Mouse (Mus musculus) gonadal fat pad, adult 2 months (tissue): ENCODE results near the gene Actn1. TPM values are rescaled to one million over a fixed set of nuclear protein-coding genes. Genes with fewer than 3 reads are reported as not detected.

Experiments used
- DNase-seq: peaks from one replicate; pipeline ENCODE4 v3.0.0-alpha.2; 2012; ENCODE audit warnings: low read depth
- polyA plus RNA-seq: library from polyadenylated mRNA; depleted of rRNA; stranded (reverse); fragments of >200 nt; gene quantifications from 2 replicates; pipeline ENCODE4 v1.2.3, GENCODE M21; 2012

Gene Actn1
- polyA plus RNA-seq, 1 experiment, result 57.6 TPM

DNA sequence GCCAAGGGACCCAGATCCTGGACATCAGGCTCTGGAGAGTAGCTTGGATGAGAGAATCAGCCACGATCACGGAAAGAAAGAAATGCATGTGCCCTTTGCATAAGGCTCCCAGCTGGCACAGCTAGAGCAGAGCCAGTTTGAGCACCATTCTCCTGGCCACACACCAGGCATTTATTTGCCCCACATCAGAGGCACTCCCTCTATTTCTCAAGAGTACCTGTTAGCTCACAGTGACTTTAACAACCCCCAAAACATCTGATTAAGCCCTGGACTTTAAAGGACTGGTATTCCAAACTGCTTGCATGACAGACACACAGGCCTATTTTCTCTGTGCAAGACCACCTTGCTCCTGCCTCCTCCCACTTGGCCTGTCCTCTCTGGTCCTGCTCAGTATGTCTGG lies 78.3 kb downstream of the Actn1 start:
- DNase-seq, result no peak

DNA sequence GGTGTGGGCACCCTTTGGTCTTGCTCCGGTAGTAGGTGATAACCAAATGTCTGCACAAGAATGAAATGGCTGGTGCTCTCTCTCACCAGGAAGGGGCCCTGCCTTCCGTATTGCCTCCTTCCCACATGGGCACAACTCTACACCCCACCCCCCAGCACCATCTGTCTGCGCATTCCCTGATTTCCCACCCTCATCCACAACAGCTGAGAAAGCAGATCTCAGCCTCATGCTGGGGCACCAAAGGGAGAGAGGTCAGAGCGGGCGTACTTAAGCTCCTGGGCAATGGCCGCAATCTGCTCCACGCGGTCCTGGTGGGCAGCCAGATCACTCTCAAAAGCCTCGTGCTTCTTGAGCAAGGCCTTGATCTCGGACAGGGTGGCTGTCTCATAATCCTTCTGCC lies 82.1 kb downstream of the Actn1 start:
- no peak for DNase-seq

DNA sequence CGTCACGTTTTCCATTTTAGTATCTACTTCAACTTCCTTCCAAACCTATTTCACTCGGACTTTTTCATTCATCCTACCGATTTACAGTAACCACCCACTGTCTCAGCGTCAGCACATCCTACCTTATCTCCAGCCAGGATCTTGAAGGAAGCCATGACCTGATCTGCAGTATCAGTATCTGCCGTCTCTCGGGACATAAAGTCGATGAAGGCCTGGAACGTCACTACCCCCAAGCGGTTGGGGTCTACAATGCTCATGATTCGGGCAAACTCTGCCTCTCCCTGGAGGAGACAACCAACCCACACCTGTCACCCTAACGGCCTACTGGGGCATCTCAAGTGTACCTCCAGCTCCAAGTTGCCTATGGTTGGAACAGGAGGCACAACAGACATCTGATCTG lies 91.4 kb downstream of the Actn1 start:
- no peak for DNase-seq

DNA sequence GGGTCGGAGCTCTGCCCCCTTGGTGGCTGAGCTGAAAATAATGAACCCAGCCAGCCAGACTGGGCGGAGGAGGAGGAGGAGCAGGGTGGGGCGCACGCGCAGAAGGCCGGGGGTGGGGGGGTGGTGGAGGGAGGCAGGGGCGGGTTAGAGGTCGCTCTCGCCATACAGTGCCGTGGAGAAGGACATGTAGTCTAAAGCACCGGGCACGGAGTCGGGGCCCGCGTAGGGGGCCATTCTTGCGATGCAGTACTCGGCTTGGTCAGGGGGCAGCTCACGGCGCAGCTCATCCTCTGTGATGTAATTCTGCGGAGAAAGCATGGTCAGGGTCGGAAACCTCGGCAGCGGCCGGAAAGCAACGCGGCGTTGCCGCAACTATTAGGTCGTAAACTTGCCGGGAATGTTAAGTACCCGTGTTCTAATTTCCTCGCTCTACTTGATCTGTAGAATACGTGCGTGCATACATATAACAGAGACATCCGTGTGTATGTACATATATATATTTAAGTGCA lies 91.9 kb downstream of the Actn1 start:
- DNase-seq, result no peak

DNA sequence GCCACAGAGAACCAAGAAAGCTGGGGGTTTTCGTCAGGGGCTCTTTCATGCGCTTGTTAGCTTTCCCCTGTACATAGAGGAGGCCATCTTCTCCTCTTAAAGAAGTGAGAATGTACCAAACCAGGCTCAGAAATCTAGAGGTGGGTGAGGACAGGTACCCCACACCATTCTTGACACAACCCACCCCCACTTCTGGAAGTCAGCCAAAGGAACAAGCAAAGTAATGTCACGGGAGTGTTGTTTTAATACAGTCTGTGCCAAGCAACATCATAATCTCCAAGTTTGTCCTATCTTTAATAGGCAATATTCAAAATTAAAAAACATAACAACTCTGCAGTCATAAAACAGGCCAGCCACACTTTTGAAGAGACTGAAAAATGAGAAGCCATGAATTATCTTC lies 92.8 kb downstream of the Actn1 start:
- DNase-seq, result no peak

DNA sequence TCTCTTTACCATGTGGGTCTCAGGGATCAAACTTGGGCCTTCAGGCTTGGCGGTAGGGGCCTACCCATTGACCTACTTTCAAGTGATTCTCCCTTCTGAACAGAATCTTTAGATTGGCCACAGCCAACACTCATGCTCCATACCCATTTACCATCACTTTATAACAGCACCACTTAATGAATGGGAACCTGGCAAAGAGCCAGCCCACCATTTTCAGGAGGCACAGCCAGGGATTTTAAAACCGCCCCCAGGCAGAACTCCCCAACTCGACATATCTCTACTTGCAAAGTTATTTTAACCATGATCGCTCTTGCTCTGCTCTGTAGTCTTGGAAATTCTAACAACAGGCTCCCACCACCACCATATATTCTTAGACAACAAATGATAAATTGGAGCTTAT lies 93.5 kb downstream of the Actn1 start:
- no peak for DNase-seq

GRCm38 (mm10) chr12:80164526-80164925 lies 95.6 kb downstream of the Actn1 start:
- DNase-seq, result no peak

DNA sequence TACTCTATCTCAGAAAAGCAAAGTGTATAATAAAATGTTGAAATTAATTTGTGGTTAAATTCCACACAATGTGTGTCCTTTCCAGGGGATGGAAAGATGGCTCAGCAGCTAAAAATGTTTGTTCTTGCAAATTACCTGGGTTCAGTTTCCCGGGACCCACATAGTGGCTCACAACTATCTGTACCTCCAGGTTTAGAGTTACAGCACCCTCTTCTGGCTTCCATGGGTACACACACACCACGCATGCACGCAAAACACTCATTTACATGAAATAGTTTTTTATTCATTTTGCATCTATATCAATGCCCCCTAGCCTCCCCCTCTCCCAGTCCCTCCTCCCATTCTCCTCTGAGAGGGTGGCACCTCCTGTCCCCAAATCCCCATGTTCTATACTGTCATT lies 97.7 kb downstream of the Actn1 start:
- no peak for DNase-seq

DNA sequence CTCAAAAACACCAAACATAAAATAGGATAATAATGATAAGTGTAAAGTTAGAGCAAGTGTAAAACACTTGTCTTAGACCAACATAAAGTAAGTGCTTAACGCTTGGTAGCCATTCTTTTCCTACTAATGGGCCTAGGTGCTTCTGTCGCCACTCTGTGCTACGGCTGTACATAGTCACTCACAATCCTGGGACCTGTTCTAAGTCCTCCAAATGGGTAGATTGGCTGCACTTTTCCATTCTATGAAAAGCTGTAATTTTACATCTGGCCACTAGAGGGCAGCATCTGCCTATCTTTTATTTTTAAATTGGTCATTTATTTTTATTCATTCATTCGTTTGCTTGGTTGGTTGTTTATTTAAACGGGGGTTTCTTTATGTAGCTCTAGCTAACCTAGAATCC lies 102.5 kb downstream of the Actn1 start:
- DNase-seq, result no peak

- DNase-seq, result no peak
These were observed 106.4 kb downstream of the Actn1 start for GRCm38 (mm10) chr12:80153687-80154326.

GRCm38 (mm10) chr12:80153078-80153477 lies 107.1 kb downstream of the Actn1 start:
- no peak for DNase-seq

GRCm38 (mm10) chr12:80151821-80152220 lies 108.3 kb downstream of the Actn1 start:
- no peak for DNase-seq

- no peak for DNase-seq
These were observed 109.5 kb downstream of the Actn1 start for GRCm38 (mm10) chr12:80150624-80151023.

DNA sequence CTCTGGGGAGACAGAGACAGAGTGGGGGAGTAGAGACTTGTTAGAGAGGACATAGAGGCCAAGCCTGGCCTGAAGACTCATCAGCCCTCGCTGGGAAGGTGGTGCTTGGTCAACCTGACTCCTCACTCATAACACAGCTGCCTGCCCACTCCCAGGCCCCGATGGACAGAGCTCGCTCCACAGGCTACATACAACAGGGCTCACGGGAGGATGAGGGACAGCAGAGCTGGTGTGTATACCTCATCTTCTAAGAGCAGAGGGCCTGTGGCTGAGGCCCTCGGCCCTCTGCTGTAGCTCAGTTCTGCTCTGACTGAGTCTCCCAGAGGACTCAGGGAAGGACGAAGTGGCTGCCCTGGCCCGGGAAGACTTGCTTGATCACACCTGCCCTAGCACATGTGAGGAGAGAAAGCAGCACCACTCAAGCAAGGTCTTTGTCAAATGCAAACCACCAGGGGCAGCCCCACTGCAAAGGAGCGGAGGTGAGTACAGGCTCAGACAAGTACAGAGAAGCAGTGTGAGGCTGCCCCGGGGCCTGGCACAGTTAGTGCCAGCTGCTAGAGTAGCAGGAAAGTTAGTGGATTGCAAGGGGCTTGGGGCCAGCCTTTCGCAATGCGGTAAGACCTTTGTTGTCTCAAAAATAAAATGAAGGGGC lies 112.5 kb downstream of the Actn1 start:
- no peak for DNase-seq

DNA sequence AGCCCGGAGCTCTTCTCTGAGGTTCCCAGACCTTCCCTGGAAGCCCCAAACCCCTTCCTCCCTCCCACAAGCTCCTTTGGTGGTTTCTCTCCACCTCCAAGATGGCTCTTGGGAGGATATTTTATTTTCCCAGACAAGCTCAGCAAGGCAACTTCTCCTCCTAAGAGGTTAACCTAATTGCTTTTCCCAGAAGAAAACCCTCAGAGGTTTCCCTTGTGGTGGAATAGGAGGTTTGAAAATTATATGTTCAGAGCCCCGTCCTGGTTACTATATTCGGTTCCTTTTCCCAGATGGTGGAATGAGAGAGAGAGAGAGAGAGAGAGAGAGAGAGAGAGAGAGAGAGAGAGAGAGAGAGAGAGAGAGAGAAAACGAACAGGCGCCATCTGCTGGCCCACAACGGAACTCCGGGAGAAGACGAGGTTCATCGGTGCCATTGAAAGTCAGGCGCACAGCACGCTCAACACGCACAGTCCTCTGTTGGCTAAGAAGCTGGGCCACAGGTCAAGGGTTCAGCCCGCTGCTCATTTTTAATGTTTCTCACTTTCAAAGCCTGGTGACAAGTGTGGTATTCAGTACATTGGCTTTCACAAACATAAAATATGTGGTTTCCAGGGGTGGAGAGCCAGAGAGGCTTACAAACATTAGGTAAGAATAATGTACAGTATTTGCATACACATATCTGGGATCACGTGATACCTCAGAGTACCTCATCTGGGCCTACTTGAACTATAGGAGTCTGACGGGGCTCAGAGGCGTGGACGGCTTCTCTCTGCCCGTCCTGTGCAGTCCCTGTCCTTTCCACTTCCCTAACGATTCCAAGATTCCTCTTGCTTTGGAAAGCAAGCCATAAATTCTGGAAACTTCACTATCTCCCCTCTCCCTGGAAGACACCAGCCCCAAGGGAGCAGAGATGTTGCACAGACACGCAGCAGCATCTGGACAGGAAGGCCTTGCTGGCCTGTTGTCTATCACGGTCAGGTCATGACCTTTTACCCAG lies 113.6 kb downstream of the Actn1 start:
- DNase-seq, result no peak

GRCm38 (mm10) chr12:80145365-80145764 lies 114.8 kb downstream of the Actn1 start:
- no peak for DNase-seq

DNA sequence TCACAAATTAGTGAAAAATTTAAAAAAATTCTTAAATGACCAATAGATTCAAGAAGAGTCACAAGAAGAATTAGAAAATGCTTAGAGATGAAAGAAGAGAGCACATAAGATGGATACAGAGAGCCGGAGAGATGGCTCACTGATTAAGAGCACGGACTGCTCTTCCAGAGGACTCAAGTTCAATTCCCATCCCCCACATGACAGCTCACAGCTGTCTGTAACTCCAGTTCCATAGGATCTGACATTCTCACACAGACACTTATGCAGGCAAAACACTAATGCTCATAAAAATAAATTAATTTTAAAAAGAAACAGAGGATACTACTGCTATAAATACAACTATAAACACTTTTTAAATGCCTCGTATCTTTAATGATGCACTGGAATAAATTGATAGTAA lies 115.3 kb downstream of the Actn1 start:
- DNase-seq, result no peak

GRCm38 (mm10) chr12:80141470-80141869 lies 118.7 kb downstream of the Actn1 start:
- DNase-seq, result no peak

GRCm38 (mm10) chr12:80141011-80141410 lies 119.2 kb downstream of the Actn1 start:
- DNase-seq, result no peak

- DNase-seq, result no peak
These were observed 122.4 kb downstream of the Actn1 start for GRCm38 (mm10) chr12:80137744-80138143.

- DNase-seq, result no peak
These were observed 122.9 kb downstream of the Actn1 start for GRCm38 (mm10) chr12:80137246-80137645.

- DNase-seq, result no peak
These were observed 123.8 kb downstream of the Actn1 start for GRCm38 (mm10) chr12:80136264-80136930.
